Mouse (Mus musculus) neural tube, embryonic 14.5 days (tissue): ENCODE data around the gene Btnl2. TPM values are rescaled to one million over a fixed set of nuclear protein-coding genes. Genes with fewer than 3 reads are reported as not detected.

Experiments
- ATAC-seq: fragments of 200-750 bp; cut with Nextera tagmentation; 2 replicates; pipeline ENCODE4 v1.8.0; 2017; ENCODE audit warnings: low read depth, mild to moderate bottlenecking, moderate TSS enrichment, moderate library complexity
- H3K27ac ChIP-seq: fragments of 300-500 bp; sonication (generic); 2 replicates; pipeline ENCODE4 v1.5.1; 2014; ENCODE audit warnings: low read depth, mild to moderate bottlenecking, control low read depth, low read length, moderate library complexity, mixed read lengths
- H3K27me3 ChIP-seq: fragments of 300-500 bp; sonication (generic); 2 replicates; pipeline ENCODE4 v1.6.1; 2014; ENCODE audit warnings: low read length; ENCODE audit not compliant: control insufficient read depth, insufficient read depth
- H3K36me3 ChIP-seq: fragments of 300-500 bp; sonication (generic); 2 replicates; pipeline ENCODE4 v1.6.1; 2014; ENCODE audit warnings: low read length, mixed read lengths; ENCODE audit not compliant: control insufficient read depth, insufficient read depth
- H3K4me1 ChIP-seq: fragments of 300-500 bp; sonication (generic); 2 replicates; pipeline ENCODE4 v1.6.1; 2014; ENCODE audit warnings: low read length; ENCODE audit not compliant: control insufficient read depth, insufficient read depth
- H3K4me2 ChIP-seq: fragments of 300-500 bp; sonication (generic); 2 replicates; pipeline ENCODE4 v1.6.1; 2014; ENCODE audit warnings: mild to moderate bottlenecking, low read depth, low read length, control low read depth
- H3K4me3 ChIP-seq: fragments of 300-500 bp; sonication (generic); 2 replicates; pipeline ENCODE4 v1.5.1; 2014; ENCODE audit warnings: low read depth, low read length, control low read depth, mixed read lengths
- H3K9ac ChIP-seq: fragments of 300-500 bp; sonication (generic); replicated peaks from 2 replicates; pipeline ENCODE4 v1.6.1; 2014; ENCODE audit warnings: low read depth, mild to moderate bottlenecking, control low read depth, low read length, mixed read lengths
- H3K9me3 ChIP-seq: fragments of 300-500 bp; sonication (generic); 2 replicates; pipeline ENCODE4 v1.6.1; 2016; ENCODE audit warnings: low read length; ENCODE audit not compliant: control insufficient read depth
- WGBS: fragments of 180-500 bp; shearing (Covaris S2); extraction: QIAGEN DNeasy Blood & Tissue Kit; methylation state at CpG from one replicate; pipeline ENCODE4 v1.1.7; 2014; 5-methylcytosine and 5-hydroxymethylcytosine counted together
- polyA plus RNA-seq: library from polyadenylated mRNA; unstranded; fragments of >200 nt; fragmentation: Nextera tagmentation; extraction: Ambion mirVana; gene quantifications from 2 replicates; pipeline ENCODE4 v1.2.1, GENCODE M21; 2014

The Btnl2 gene
- polyA plus RNA-seq, 1 experiment from 2014 or later, result not detected

GRCm38 (mm10) chr17:34411117-34411516 is 56.5 kb downstream of the Btnl2 start:
- Histone ChIP-seq H3K4me2 (no peak overlapping the region), H3K4me1 (no peaks in the 10 kb centered on the region), H3K27me3 (no peaks in the 10 kb centered on the region), H3K9me3 (no peaks in the 10 kb centered on the region), H3K4me3 (no peak overlapping the region), H3K9ac (no peak overlapping the region), H3K36me3 (no peaks in the 10 kb centered on the region), H3K27ac (no peak overlapping the region)
- WGBS, result 19% methylated on average over 6 of the region's 6 CpGs
- ATAC-seq, result peak; percentile 70; the same call in 1 of the 2 replicates

Other genes starting within 250 kb of the Btnl2 start
- 19.1 and 20.7 TPM in 2 replicates for gene H2-DMa, start 235.3 kb upstream of the Btnl2 start, polyA plus RNA-seq
- 109 and 160 TPM in 2 replicates for gene Brd2, start 232.2 kb upstream of the Btnl2 start, polyA plus RNA-seq
- 0.16 and 0.18 TPM in 2 replicates for gene H2-DMb2, start 211.5 kb upstream of the Btnl2 start, polyA plus RNA-seq
- 0.33 and 0.43 TPM in 2 replicates for gene H2-DMb1, start 201.8 kb upstream of the Btnl2 start, polyA plus RNA-seq
- 0.68 and 2.0 TPM in 2 replicates for gene Tap1, start 167.3 kb upstream of the Btnl2 start, polyA plus RNA-seq
- gene Psmb9, start 167.1 kb upstream of the Btnl2 start, polyA plus RNA-seq, result 0.63 and 1.3 TPM in 2 replicates
- 0.76 and 3.5 TPM in 2 replicates for gene Psmb8, start 157.1 kb upstream of the Btnl2 start, polyA plus RNA-seq
- gene Tap2, start 151.3 kb upstream of the Btnl2 start, polyA plus RNA-seq, result 0.70 and 0.90 TPM in 2 replicates
- gene H2-Ob, start 115.9 kb upstream of the Btnl2 start, polyA plus RNA-seq, result not detected in 2 replicates
- 1.1 and 1.7 TPM in 2 replicates for gene H2-Ab1, start 97.1 kb upstream of the Btnl2 start, polyA plus RNA-seq
- gene H2-Aa, start 67.0 kb upstream of the Btnl2 start, polyA plus RNA-seq, result 0.24 TPM in 1 of 2 replicates, not detected in the other
- gene H2-Eb1, start 49.0 kb upstream of the Btnl2 start, polyA plus RNA-seq, result 3.5 and 4.0 TPM in 2 replicates
- 0.15 and 0.17 TPM in 2 replicates for gene H2-Eb2, start 29.2 kb upstream of the Btnl2 start, polyA plus RNA-seq
- gene Btnl1, start 22.3 kb downstream of the Btnl2 start, polyA plus RNA-seq, result not detected in 2 replicates
- gene BC051142, start 44.0 kb downstream of the Btnl2 start, polyA plus RNA-seq, result 4.2 and 6.0 TPM in 2 replicates
- gene Btnl4, start 122.5 kb downstream of the Btnl2 start, polyA plus RNA-seq, result not detected in 2 replicates
- not detected in 2 replicates for gene Btnl6, start 162.5 kb downstream of the Btnl2 start, polyA plus RNA-seq
- gene Notch4, start 209.4 kb downstream of the Btnl2 start, polyA plus RNA-seq, result 7.0 and 10.1 TPM in 2 replicates
- gene Gpsm3, start 235.0 kb downstream of the Btnl2 start, polyA plus RNA-seq, result 1.4 and 3.7 TPM in 2 replicates
- gene Pbx2, start 236.4 kb downstream of the Btnl2 start, polyA plus RNA-seq, result 7.7 and 8.2 TPM in 2 replicates
- gene Ager, start 243.0 kb downstream of the Btnl2 start, polyA plus RNA-seq, result 1.2 and 1.4 TPM in 2 replicates
- gene Rnf5, start 248.9 kb downstream of the Btnl2 start, polyA plus RNA-seq, result 213 and 221 TPM in 2 replicates
- gene Agpat1, start 249.4 kb downstream of the Btnl2 start, polyA plus RNA-seq, result 103 and 108 TPM in 2 replicates